Mouse (Mus musculus): ENCODE measurements around the gene Hdac10. TPM values are rescaled to one million over a fixed set of nuclear protein-coding genes. Genes with fewer than 3 reads are reported as not detected.
A peak's percentile ranks its signal among the peaks of the same experiment; 100 is the strongest.

Hdac10 gene
- polyA plus RNA-seq, 1 experiment: 11.7 TPM

- TF ChIP-seq CEBPB (IDR thresholded peaks at IDR 0.05; ENCODE audit: insufficient read depth, poor library complexity, severe bottlenecking): no peak
- TF ChIP-seq TCF3 (IDR thresholded peaks at IDR 0.05; ENCODE audit: insufficient read length, low read depth): no peak
- no peak for TF ChIP-seq TCF12 (IDR thresholded peaks at IDR 0.05; ENCODE audit: insufficient read depth, poor library complexity, severe bottlenecking)
- TF ChIP-seq MYOD1 (IDR thresholded peaks at IDR 0.05; ENCODE audit: control insufficient read depth in 1 of 3, insufficient read length in 2 of 3, low read depth in 2 of 3): no peak
- TF ChIP-seq SRF (IDR thresholded peaks at IDR 0.05; ENCODE audit: control insufficient read depth, insufficient read length, low read depth): no peak
- TF ChIP-seq MYOG (IDR thresholded peaks at IDR 0.05; ENCODE audit: control insufficient read depth in 1 of 3, insufficient read depth in 1 of 3, insufficient read length in 2 of 3, low read depth in 2 of 3): no peak
- TF ChIP-seq REST (IDR thresholded peaks at IDR 0.05; ENCODE audit: insufficient read depth, insufficient read length): no peak
- no peak for TF ChIP-seq MAX (IDR thresholded peaks at IDR 0.05; ENCODE audit: low read depth)
- TF ChIP-seq POLR2AphosphoS2 (IDR thresholded peaks at IDR 0.05; ENCODE audit: insufficient read length, low read depth): no peak
- no peak for TF ChIP-seq E2F4 (IDR thresholded peaks at IDR 0.05; ENCODE audit: insufficient read depth)
- no peak for TF ChIP-seq USF1 (IDR thresholded peaks at IDR 0.05; ENCODE audit: low read depth)
- Histone ChIP-seq H3K79me2 (ENCODE audit: control insufficient read depth, insufficient read depth) (no peaks in the 10 kb centered on the region), H3K27me3 (ENCODE audit: control insufficient read depth, insufficient read depth, insufficient read length) (no peaks in the 10 kb centered on the region), H3K4me3 (no peak overlapping the region), H3K4me2 (ENCODE audit: low read depth) (no peak overlapping the region), H3K36me3 (ENCODE audit: control insufficient read depth, insufficient read depth) (no peaks in the 10 kb centered on the region), H3ac (ENCODE audit: control insufficient read depth, insufficient read length) (no peak overlapping the region)
These were observed 9.5 kb upstream of the Hdac10 start for GRCm38 (mm10) chr15:89138046-89138405.

DNA sequence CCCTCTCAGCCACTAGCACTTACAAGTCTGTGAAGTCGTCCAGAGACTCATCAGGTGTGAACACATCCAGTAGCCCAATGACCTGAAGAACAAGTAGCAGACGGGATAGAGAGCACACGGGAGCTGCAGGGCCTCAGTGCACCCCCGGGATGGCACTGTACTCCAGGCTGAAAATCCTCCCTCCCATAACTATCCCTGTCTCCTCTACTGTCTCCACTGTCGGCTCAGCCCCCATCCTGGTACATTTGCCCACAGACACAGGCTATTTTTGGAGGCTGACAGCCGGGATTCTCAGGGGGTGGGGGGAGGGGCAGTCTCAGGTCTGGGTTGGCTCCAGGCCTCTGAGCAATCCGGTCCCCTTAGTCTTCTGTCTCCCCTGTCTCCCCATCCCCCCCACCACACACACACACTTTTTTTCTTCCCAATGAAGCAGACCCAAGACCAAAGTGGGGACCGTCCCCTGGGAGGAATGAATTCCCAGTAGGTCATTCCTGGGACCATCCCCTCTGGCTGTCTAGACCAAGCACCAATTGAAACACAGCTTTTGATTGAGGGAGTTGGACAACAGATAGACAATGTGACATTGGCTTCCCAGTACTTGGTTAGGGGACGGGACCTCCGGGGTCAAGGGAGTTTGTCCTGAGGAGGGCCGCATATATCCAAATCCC lies 9.0 kb upstream of the Hdac10 start:
- Histone ChIP-seq H3K4me3 (no peak overlapping the region), H3K4me2 (ENCODE audit: low read depth) (peak overlapping the region; percentile 22), H3K27me3 (ENCODE audit: control insufficient read depth, insufficient read depth, insufficient read length) (no peaks in the 10 kb centered on the region), H3ac (ENCODE audit: control insufficient read depth, insufficient read length) (no peak overlapping the region), H3K79me2 (ENCODE audit: control insufficient read depth, insufficient read depth) (no peaks in the 10 kb centered on the region), H3K36me3 (ENCODE audit: control insufficient read depth, insufficient read depth) (no peaks in the 10 kb centered on the region)
- TF ChIP-seq MAX (IDR thresholded peaks at IDR 0.05; ENCODE audit: low read depth) (no peak), MYOG (IDR thresholded peaks at IDR 0.05; ENCODE audit: control insufficient read depth in 1 of 3, insufficient read depth in 1 of 3, insufficient read length in 2 of 3, low read depth in 2 of 3) (peak in 1 of 3 experiments; percentile 32)

GRCm38 (mm10) chr15:89136461-89137155 lies 8.1 kb upstream of the Hdac10 start:
- Histone ChIP-seq H3K27me3 (ENCODE audit: control insufficient read depth, insufficient read depth, insufficient read length) (no peaks in the 10 kb centered on the region), H3K4me3 (no peak overlapping the region), H3K79me2 (ENCODE audit: control insufficient read depth, insufficient read depth) (no peaks in the 10 kb centered on the region), H3K4me2 (ENCODE audit: low read depth) (no peak overlapping the region), H3K36me3 (ENCODE audit: control insufficient read depth, insufficient read depth) (no peaks in the 10 kb centered on the region), H3ac (ENCODE audit: control insufficient read depth, insufficient read length) (no peak overlapping the region)
- no peak for TF ChIP-seq MAX (IDR thresholded peaks at IDR 0.05; ENCODE audit: low read depth)
- no peak for TF ChIP-seq POLR2AphosphoS2 (IDR thresholded peaks at IDR 0.05; ENCODE audit: insufficient read length, low read depth)
- no peak for TF ChIP-seq TCF3 (IDR thresholded peaks at IDR 0.05; ENCODE audit: insufficient read length, low read depth)
- no peak for TF ChIP-seq E2F4 (IDR thresholded peaks at IDR 0.05; ENCODE audit: insufficient read depth)
- no peak for TF ChIP-seq REST (IDR thresholded peaks at IDR 0.05; ENCODE audit: insufficient read depth, insufficient read length)
- TF ChIP-seq POLR2A (IDR thresholded peaks at IDR 0.05; ENCODE audit: insufficient read length, low read depth): no peak
- TF ChIP-seq SRF (IDR thresholded peaks at IDR 0.05; ENCODE audit: control insufficient read depth, insufficient read length, low read depth): no peak
- TF ChIP-seq MYOG (IDR thresholded peaks at IDR 0.05; ENCODE audit: control insufficient read depth in 1 of 3, insufficient read depth in 1 of 3, insufficient read length in 2 of 3, low read depth in 2 of 3): no peak
- TF ChIP-seq USF1 (IDR thresholded peaks at IDR 0.05; ENCODE audit: low read depth): no peak
- no peak for TF ChIP-seq MYOD1 (IDR thresholded peaks at IDR 0.05; ENCODE audit: control insufficient read depth in 1 of 3, insufficient read length in 2 of 3, low read depth in 2 of 3)
- TF ChIP-seq TCF12 (IDR thresholded peaks at IDR 0.05; ENCODE audit: insufficient read depth, poor library complexity, severe bottlenecking): no peak
- TF ChIP-seq CEBPB (IDR thresholded peaks at IDR 0.05; ENCODE audit: insufficient read depth, poor library complexity, severe bottlenecking): no peak

- no peak overlapping the region for H3K4me3 ChIP-seq
- H3K36me3 ChIP-seq (ENCODE audit: control insufficient read depth, insufficient read depth): peaks cover 5% of the 10 kb centered on the region
- no peak overlapping the region for H3ac ChIP-seq (ENCODE audit: control insufficient read depth, insufficient read length)
- H3K79me2 ChIP-seq (ENCODE audit: control insufficient read depth, insufficient read depth): no peaks in the 10 kb centered on the region
- no peak overlapping the region for H3K4me2 ChIP-seq (ENCODE audit: low read depth)
- H3K27me3 ChIP-seq (ENCODE audit: control insufficient read depth, insufficient read depth, insufficient read length): no peaks in the 10 kb centered on the region
- TF ChIP-seq TCF3 (IDR thresholded peaks at IDR 0.05; ENCODE audit: insufficient read length, low read depth) (no peak), POLR2AphosphoS2 (IDR thresholded peaks at IDR 0.05; ENCODE audit: insufficient read length, low read depth) (no peak), E2F4 (IDR thresholded peaks at IDR 0.05; ENCODE audit: insufficient read depth) (no peak), MAX (IDR thresholded peaks at IDR 0.05; ENCODE audit: low read depth) (no peak), USF1 (IDR thresholded peaks at IDR 0.05; ENCODE audit: low read depth) (no peak), MYOD1 (IDR thresholded peaks at IDR 0.05; ENCODE audit: control insufficient read depth in 1 of 3, insufficient read length in 2 of 3, low read depth in 2 of 3) (no peak), CEBPB (IDR thresholded peaks at IDR 0.05; ENCODE audit: insufficient read depth, poor library complexity, severe bottlenecking) (no peak), REST (IDR thresholded peaks at IDR 0.05; ENCODE audit: insufficient read depth, insufficient read length) (no peak), MYOG (IDR thresholded peaks at IDR 0.05; ENCODE audit: control insufficient read depth in 1 of 3, insufficient read depth in 1 of 3, insufficient read length in 2 of 3, low read depth in 2 of 3) (no peak), POLR2A (IDR thresholded peaks at IDR 0.05; ENCODE audit: insufficient read length, low read depth) (no peak), TCF12 (IDR thresholded peaks at IDR 0.05; ENCODE audit: insufficient read depth, poor library complexity, severe bottlenecking) (no peak), SRF (IDR thresholded peaks at IDR 0.05; ENCODE audit: control insufficient read depth, insufficient read length, low read depth) (no peak)
These were observed 2.8 kb upstream of the Hdac10 start for GRCm38 (mm10) chr15:89131316-89131715.
